Mouse (Mus musculus): ENCODE data around the gene Myo18a. TPM values are rescaled to one million over a fixed set of nuclear protein-coding genes. Genes with fewer than 3 reads are reported as not detected.

The Myo18a gene
- polyA plus RNA-seq, 1 experiment: 73.3 TPM

DNA sequence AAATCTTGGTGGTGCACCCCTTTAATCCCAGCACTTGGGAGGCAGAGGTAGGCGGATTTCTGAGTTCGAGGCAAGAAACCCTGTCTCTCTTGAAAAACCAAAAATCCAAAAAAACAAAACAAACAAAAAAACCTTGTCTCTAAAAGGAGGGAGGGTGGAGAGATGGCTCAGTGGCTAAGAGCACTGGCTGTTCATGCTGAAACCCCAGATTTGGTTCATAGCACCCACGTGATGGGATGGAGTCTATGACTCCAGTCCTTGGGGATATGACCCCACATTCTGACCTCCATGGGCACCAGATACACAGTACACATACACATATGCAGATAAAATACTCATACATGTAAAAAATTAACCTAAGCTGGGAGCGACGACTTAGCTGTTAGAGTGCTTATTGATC lies 125.8 kb downstream of the Myo18a start:
- no peak for TF ChIP-seq CTCF (IDR thresholded peaks at IDR 0.05; ENCODE audit: extremely low read depth, insufficient read depth, low read length)
- no peak for TF ChIP-seq POLR2A (IDR thresholded peaks at IDR 0.05; ENCODE audit: extremely low read depth, insufficient read depth, low read length)

DNA sequence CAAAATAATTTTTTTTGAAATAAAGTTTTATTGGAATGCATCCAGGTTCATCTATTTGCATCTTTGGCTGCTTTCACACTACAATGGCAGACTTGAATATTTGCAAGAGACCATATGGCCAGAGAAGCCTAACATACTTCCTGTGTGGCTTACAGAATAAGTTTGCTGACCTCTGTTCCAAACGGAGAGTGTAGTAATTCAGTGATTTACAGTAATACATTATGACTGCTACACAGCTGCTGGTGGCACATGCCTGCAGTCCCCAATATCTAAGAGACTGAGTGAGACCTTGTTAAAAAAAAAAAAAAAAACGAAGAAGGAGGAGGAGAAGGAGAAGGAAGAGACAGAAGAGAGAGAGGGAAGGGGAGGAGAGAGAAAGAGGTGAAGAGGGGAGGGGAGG lies 126.4 kb downstream of the Myo18a start:
- no peak overlapping the region for H3K4me3 ChIP-seq (ENCODE audit: insufficient read depth, low read length)
- peaks cover 6% of the 10 kb centered on the region for H3K4me1 ChIP-seq (ENCODE audit: control insufficient read depth, insufficient read depth, low read length)
- TF ChIP-seq POLR2A (IDR thresholded peaks at IDR 0.05; ENCODE audit: extremely low read depth, insufficient read depth, low read length): no peak
- TF ChIP-seq CTCF (IDR thresholded peaks at IDR 0.05; ENCODE audit: extremely low read depth, insufficient read depth, low read length): no peak
- no peak overlapping the region for H3K27ac ChIP-seq (ENCODE audit: insufficient read depth, low read length)

More for the DNA sequence above, 125.8 kb downstream of the Myo18a start:
- no peak overlapping the region for H3K27ac ChIP-seq (ENCODE audit: insufficient read depth, low read length)
- no peak overlapping the region for H3K4me3 ChIP-seq (ENCODE audit: insufficient read depth, low read length)
- H3K4me1 ChIP-seq (ENCODE audit: control insufficient read depth, insufficient read depth, low read length): peaks cover 6% of the 10 kb centered on the region

DNA sequence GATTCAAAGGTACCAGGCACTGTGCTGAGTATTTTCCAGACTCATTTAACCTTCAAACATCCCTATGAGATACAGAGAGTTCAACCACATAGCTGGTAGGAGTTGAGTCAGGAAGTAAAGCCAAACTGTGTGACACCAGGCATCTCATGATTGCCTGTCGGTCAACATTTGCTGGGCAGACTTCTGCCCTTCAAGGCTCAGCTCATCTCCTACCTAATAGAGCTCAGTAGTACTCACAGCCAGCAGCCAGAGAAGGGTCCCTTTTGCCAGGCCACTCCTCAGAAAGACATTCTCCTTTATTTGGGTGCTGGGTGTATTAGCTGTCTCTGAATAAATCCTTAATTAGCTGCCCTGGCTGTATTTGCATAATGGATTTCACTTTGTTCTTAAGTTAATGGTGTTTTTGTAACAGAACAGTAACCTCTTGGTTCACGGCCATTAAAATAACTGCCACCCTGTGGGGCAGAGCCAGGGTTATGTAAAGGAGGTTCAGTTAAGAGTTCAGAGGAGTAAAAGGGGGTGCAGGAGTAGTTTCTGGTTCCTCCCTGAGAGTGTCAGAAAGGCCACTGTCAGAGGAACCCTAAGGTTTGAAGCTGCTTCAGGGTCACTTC lies 127.7 kb downstream of the Myo18a start:
- Histone ChIP-seq H3K27ac (ENCODE audit: insufficient read depth, low read length) (no peak overlapping the region), H3K4me1 (ENCODE audit: control insufficient read depth, insufficient read depth, low read length) (peaks cover 5% of the 10 kb centered on the region), H3K4me3 (ENCODE audit: insufficient read depth, low read length) (no peak overlapping the region)
- TF ChIP-seq POLR2A (IDR thresholded peaks at IDR 0.05; ENCODE audit: extremely low read depth, insufficient read depth, low read length) (no peak), CTCF (IDR thresholded peaks at IDR 0.05; ENCODE audit: extremely low read depth, insufficient read depth, low read length) (no peak)

DNA sequence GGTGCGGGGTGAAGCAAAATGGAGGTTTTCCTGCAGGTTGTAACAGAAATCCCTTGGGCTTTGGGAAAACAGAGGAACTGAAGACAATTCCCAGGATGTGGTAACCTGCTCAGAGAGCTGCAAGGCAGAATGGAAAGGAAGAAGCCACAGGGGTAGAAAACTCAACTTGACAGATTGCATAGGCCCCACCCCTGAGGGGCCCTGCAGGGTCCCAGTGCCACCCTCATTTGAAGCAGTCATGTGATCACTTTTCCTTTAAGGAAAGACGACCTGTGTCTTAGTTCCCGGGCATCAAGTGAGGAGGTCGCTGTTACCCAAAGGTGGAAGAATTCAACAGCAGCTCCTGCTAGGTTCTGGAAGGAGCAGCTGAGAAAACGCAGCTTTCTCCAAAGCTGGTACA lies 129.8 kb downstream of the Myo18a start:
- Histone ChIP-seq H3K4me3 (ENCODE audit: insufficient read depth, low read length) (no peak overlapping the region), H3K27ac (ENCODE audit: insufficient read depth, low read length) (no peak overlapping the region), H3K4me1 (ENCODE audit: control insufficient read depth, insufficient read depth, low read length) (peaks cover 4% of the 10 kb centered on the region; the same call in 1 of the 2 replicates)
- TF ChIP-seq CTCF (IDR thresholded peaks at IDR 0.05; ENCODE audit: extremely low read depth, insufficient read depth, low read length) (no peak), POLR2A (IDR thresholded peaks at IDR 0.05; ENCODE audit: extremely low read depth, insufficient read depth, low read length) (no peak)

DNA sequence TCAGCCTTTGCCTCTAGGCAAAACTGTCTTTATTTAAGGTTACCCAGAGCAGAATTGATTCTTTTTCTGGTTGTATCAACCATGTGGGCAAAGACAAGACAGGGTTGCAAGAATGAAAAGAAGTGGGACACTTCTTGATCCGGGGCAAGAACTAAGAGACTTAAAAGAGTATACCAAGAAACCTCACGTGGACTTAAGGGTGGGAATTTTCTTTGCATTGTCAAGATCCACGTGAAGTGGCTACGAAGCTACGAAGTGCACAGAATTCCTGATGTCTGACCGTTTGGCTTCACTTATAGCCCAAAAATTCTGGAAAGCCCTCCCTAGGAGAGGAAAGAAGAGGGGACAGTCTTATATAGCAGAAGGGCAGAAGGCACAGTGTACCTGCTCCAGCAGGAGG lies 130.2 kb downstream of the Myo18a start:
- Histone ChIP-seq H3K27ac (ENCODE audit: insufficient read depth, low read length) (peak overlapping the region; percentile 48), H3K4me3 (ENCODE audit: insufficient read depth, low read length) (no peak overlapping the region), H3K4me1 (ENCODE audit: control insufficient read depth, insufficient read depth, low read length) (peaks cover 4% of the 10 kb centered on the region; the same call in 1 of the 2 replicates)
- no peak for TF ChIP-seq CTCF (IDR thresholded peaks at IDR 0.05; ENCODE audit: extremely low read depth, insufficient read depth, low read length)
- TF ChIP-seq POLR2A (IDR thresholded peaks at IDR 0.05; ENCODE audit: extremely low read depth, insufficient read depth, low read length): no peak

DNA sequence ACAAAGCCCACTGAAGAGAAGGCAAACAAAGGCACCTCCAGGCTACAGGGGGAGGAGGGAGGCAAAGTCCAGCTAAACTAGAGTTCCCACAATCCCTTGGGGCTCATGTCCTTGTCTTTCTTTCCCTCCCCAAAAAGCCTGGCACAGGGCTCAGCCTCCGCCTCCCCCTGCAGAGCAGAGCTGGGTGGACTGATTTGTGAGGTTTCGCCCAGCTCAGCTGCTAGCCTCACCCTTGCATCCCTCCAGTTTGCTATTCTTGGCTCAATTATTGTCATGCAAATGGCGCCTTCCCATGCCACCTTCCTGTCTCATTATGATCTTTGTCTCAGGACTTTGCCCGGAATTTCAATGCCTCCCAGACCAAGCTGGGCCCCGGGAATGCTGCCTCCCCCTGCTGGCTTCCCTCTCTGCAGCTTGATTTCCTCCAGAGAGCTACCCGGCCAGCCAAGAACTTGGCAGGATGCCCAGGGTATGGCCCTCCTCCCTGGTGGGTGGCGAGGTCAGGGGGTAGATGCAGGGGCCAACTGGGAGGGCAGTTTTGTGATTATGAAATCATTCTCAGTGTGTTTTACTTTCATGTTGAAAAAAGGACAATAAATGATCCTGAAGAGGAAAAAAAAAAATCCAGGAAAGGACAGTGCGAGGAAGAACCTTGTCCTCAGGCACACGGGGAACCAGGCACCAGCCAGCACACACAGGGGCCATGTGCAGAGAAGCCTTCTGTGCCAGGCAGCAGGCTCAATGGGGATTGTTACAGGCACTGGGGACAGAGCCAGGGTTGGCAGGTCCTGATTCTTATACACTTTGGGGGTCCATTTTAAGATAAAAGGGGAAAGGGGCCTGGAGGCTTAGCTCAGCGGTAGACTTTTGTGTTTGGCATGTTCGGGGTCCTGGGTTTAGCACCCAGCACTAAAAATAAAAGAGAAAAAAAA lies 131.0 kb downstream of the Myo18a start, which contains the start of gene Pipox:
Pipox (minus strand) TSS at position 310 of the 932 bp plus-strand sequence.
- Histone ChIP-seq H3K4me3 (ENCODE audit: insufficient read depth, low read length) (no peak within 1 kb of the TSS), H3K27ac (ENCODE audit: insufficient read depth, low read length) (peak within 1 kb of the TSS; percentile 48), H3K4me1 (ENCODE audit: control insufficient read depth, insufficient read depth, low read length) (peaks cover 4% of the 10 kb centered on the region; the same call in 1 of the 2 replicates)
- TF ChIP-seq CTCF (IDR thresholded peaks at IDR 0.05; ENCODE audit: extremely low read depth, insufficient read depth, low read length): no peak; the same call in 1 of the 2 replicates
- no peak for TF ChIP-seq POLR2A (IDR thresholded peaks at IDR 0.05; ENCODE audit: extremely low read depth, insufficient read depth, low read length)

DNA sequence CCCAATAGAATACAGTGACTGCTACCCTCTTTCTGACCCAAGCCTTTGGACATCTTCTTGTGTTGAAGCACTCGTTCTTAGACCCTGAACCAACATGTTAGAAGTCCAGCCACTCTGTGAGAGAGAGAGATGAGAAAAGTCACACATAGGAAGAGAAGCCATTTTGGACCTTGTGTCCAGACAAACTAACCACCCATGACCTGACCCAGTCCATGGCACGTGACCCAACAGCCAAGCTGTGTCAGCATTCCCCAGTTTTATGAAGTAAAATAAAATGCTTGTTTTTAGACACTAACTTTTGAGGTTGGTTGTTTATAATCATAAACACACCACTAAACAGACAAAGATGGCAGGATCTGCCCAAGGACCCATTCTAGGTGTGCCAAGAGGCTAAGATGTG lies 131.9 kb downstream of the Myo18a start:
- H3K27ac ChIP-seq (ENCODE audit: insufficient read depth, low read length): no peak overlapping the region

DNA sequence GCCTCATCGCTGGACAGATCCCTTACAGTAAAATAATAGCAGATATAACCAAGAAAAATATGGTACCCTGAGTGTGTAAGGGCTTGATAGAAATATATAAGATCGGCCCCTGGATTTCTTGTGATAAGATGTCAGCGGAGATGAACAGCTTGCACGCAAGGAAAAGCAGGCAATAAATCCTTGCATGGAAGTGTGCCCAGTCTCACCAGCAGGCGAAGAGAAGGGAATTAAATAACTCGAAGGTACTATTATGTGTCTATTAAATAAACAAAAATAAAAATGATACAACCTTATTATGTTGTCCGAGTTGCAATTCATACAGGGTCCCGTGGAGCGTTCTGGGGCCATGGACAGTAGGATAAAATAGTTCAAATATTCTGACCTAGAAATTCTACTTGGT lies 133.0 kb downstream of the Myo18a start:
- H3K4me3 ChIP-seq (ENCODE audit: insufficient read depth, low read length): no peak overlapping the region
- TF ChIP-seq POLR2A (IDR thresholded peaks at IDR 0.05; ENCODE audit: extremely low read depth, insufficient read depth, low read length) (no peak), CTCF (IDR thresholded peaks at IDR 0.05; ENCODE audit: extremely low read depth, insufficient read depth, low read length) (no peak)
- no peak overlapping the region for H3K27ac ChIP-seq (ENCODE audit: insufficient read depth, low read length)
- H3K4me1 ChIP-seq (ENCODE audit: control insufficient read depth, insufficient read depth, low read length): peaks cover 4% of the 10 kb centered on the region; the same call in 1 of the 2 replicates

More for the DNA sequence above, 131.9 kb downstream of the Myo18a start:
- peaks cover 4% of the 10 kb centered on the region; the same call in 1 of the 2 replicates for H3K4me1 ChIP-seq (ENCODE audit: control insufficient read depth, insufficient read depth, low read length)
- no peak overlapping the region for H3K4me3 ChIP-seq (ENCODE audit: insufficient read depth, low read length)
- TF ChIP-seq CTCF (IDR thresholded peaks at IDR 0.05; ENCODE audit: extremely low read depth, insufficient read depth, low read length): no peak
- no peak for TF ChIP-seq POLR2A (IDR thresholded peaks at IDR 0.05; ENCODE audit: extremely low read depth, insufficient read depth, low read length)

DNA sequence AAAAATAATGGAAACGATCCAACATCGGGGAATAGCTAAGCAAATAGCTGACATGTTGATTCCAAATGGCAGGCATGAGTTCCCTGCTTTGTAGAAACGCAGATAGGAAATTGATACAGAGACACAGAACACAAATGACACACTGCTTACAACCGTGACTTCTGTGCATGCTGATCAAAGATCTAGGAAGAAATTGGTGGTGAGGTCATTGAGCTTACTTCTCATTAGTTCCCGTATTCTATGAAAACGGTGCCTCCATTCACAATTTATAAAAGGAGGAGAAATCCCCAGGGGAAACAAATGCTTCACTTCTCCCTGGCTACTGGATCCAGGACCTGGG lies 133.4 kb downstream of the Myo18a start:
- Histone ChIP-seq H3K4me3 (ENCODE audit: insufficient read depth, low read length) (peak overlapping the region; percentile 21; the same call in 1 of the 2 replicates), H3K4me1 (ENCODE audit: control insufficient read depth, insufficient read depth, low read length) (peaks cover 4% of the 10 kb centered on the region), H3K27ac (ENCODE audit: insufficient read depth, low read length) (no peak overlapping the region)
- TF ChIP-seq POLR2A (IDR thresholded peaks at IDR 0.05; ENCODE audit: extremely low read depth, insufficient read depth, low read length): no peak
- TF ChIP-seq CTCF (IDR thresholded peaks at IDR 0.05; ENCODE audit: extremely low read depth, insufficient read depth, low read length): no peak

All from cortical plate, adult 2 months (tissue).